Mouse (Mus musculus) thymus, adult 2 months (tissue): Measurements from ENCODE around the gene Ccdc162. TPM values are rescaled to one million over a fixed set of nuclear protein-coding genes. Genes with fewer than 3 reads are reported as not detected.

Experiments
- DNase-seq: peaks from one replicate; pipeline ENCODE4 v3.0.0; 2021
- H3K27ac ChIP-seq: fragments of 200-500 bp; 2 replicates; pipeline ENCODE4 v1.5.1; 2012; ENCODE audit warnings: low read length, control low read depth; ENCODE audit not compliant: control insufficient read depth, insufficient read depth
- H3K27me3 ChIP-seq: fragments of 200-500 bp; 2 replicates; pipeline ENCODE4 v1.6.1; 2012; ENCODE audit warnings: mild to moderate bottlenecking, low read length, moderate library complexity, mixed read lengths; ENCODE audit not compliant: control insufficient read depth, insufficient read depth
- H3K36me3 ChIP-seq: fragments of 200-500 bp; 2 replicates; pipeline ENCODE4 v1.6.1; 2012; ENCODE audit warnings: mild to moderate bottlenecking, low read length, moderate library complexity; ENCODE audit not compliant: control insufficient read depth, insufficient read depth
- H3K4me1 ChIP-seq: fragments of 200-500 bp; replicated peaks from 2 replicates; pipeline ENCODE4 v1.6.1; 2012; ENCODE audit warnings: low read length; ENCODE audit not compliant: control insufficient read depth, insufficient read depth
- H3K4me3 ChIP-seq: fragments of 200-500 bp; 2 replicates; pipeline ENCODE4 v1.5.1; 2012; ENCODE audit warnings: mild to moderate bottlenecking, low read length, control low read depth, moderate library complexity; ENCODE audit not compliant: control insufficient read depth, insufficient read depth
- CTCF ChIP-seq: fragments of 200-500 bp; IDR thresholded peaks from 2 replicates; pipeline ENCODE4 v1.5.1; 2012; ENCODE audit warnings: mild to moderate bottlenecking, control low read depth, low read length, moderate library complexity, borderline replicate concordance; ENCODE audit not compliant: control insufficient read depth, poor library complexity, insufficient read depth; ENCODE audit errors: extremely low read depth
- POLR2A ChIP-seq: fragments of 200-500 bp; IDR thresholded peaks from 2 replicates; pipeline ENCODE4 v1.6.1; 2012; ENCODE audit warnings: mild to moderate bottlenecking, low read length, control low read depth, moderate library complexity; ENCODE audit not compliant: control insufficient read depth, poor library complexity, insufficient read depth; ENCODE audit errors: extremely low read depth
- WGBS: fragments of 180-500 bp; shearing (Covaris S2); methylation state at CpG from one replicate; pipeline ENCODE4 v1.1.7; 2018; 5-methylcytosine and 5-hydroxymethylcytosine counted together
- polyA plus RNA-seq: library from polyadenylated mRNA; depleted of rRNA; stranded (reverse); fragments of >200 nt; gene quantifications from 2 replicates; pipeline ENCODE4 v1.2.3, GENCODE M21; 2012

The Ccdc162 gene
- polyA plus RNA-seq, 1 experiment: 5.1 TPM

DNA sequence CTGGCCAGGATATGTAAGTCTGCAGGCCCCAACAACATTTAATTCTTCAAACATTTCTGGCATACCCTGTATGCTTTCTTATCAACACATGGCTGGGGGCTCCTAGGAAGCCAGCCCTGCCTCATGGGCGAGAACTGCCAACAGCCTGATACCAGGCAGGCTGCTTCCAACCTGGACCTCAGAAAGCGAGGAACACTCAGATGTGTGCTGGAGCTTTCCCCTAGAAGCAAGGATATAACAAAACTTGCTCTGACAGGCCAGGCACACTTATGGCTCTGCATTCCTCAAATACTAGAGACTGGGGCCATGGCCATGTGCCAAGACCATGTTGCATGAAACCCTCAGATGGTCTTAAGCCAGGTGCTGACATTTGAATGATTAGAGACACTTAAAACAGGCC lies 121.5 kb downstream of the Ccdc162 start:
- 80% methylated on average over 2 of the region's 2 CpGs for WGBS
- Histone ChIP-seq H3K27me3 (no peaks in the 10 kb centered on the region), H3K27ac (peak overlapping the region; percentile 86), H3K4me1 (peaks cover 31% of the 10 kb centered on the region), H3K4me3 (no peak overlapping the region), H3K36me3 (no peaks in the 10 kb centered on the region)
- no peak for TF ChIP-seq CTCF
- TF ChIP-seq POLR2A: no peak
- no peak for DNase-seq

DNA sequence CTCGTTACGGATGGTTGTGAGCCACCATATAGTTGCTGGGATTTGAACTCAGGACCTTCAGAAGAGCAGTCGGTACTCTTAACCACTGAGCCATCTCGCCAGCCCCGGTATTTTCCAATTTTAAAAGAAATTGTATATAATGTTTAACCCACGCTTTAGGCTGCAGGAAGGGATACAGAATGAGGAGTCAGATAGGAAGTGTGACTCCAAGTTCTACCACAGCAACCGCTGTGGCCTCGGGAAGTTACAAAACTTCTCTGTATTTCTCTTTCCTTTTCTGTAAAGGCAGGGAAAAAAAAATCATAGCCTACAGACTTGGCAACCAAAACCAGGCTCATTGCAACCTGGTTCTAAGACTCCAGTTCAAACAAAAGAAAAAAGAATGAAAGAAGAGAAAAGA lies 122.0 kb downstream of the Ccdc162 start:
- WGBS: 66% methylated on average over 8 of the region's 8 CpGs

DNA sequence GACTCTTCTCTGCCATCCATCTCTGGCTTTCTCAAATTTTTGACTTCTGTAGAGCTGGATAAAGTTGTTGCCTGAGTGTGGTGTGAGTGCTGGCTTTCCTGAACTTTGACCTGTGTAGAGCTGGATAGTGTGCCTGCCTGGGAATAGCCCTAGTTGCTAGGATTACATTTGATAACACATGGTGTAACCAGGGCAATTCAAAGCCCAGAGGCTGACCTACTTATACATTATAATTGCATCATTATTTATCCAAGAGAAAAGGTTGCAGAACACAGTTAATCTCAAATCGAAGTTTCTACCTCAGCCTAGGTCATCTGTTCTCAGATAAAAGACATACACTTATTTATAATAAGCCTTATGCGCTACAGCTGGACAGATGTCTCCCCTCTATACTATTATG lies 127.8 kb downstream of the Ccdc162 start:
- H3K27me3 ChIP-seq: no peaks in the 10 kb centered on the region
- no peak overlapping the region for H3K4me3 ChIP-seq
- H3K36me3 ChIP-seq: no peaks in the 10 kb centered on the region
- TF ChIP-seq POLR2A: no peak
- no peak for TF ChIP-seq CTCF
- 94% methylated on average over 2 of the region's 2 CpGs for WGBS
- H3K4me1 ChIP-seq: peaks cover 21% of the 10 kb centered on the region
- no peak overlapping the region for H3K27ac ChIP-seq
- no peak for DNase-seq

More for the DNA sequence above, 122.0 kb downstream of the Ccdc162 start:
- Histone ChIP-seq H3K27me3 (no peaks in the 10 kb centered on the region), H3K27ac (no peak overlapping the region), H3K4me3 (no peak overlapping the region), H3K4me1 (peaks cover 31% of the 10 kb centered on the region), H3K36me3 (no peaks in the 10 kb centered on the region)
- no peak for TF ChIP-seq POLR2A
- TF ChIP-seq CTCF: no peak
- DNase-seq: no peak

- Histone ChIP-seq H3K27me3 (no peaks in the 10 kb centered on the region), H3K36me3 (no peaks in the 10 kb centered on the region), H3K4me1 (peaks cover 31% of the 10 kb centered on the region), H3K4me3 (no peak overlapping the region), H3K27ac (no peak overlapping the region)
- DNase-seq: no peak
- WGBS: 92% methylated on average over 18 of the region's 18 CpGs
- no peak for TF ChIP-seq CTCF
Observed at GRCm38 (mm10) chr10:41586947-41587852, 129.2 kb downstream of the Ccdc162 start.

GRCm38 (mm10) chr10:41583383-41583782 lies 133.1 kb downstream of the Ccdc162 start:
- no peaks in the 10 kb centered on the region for H3K27me3 ChIP-seq
- H3K27ac ChIP-seq: peak overlapping the region; percentile 95
- TF ChIP-seq POLR2A (no peak), CTCF (no peak)
- H3K4me3 ChIP-seq: no peak overlapping the region
- no peaks in the 10 kb centered on the region for H3K36me3 ChIP-seq
- WGBS: 64% methylated on average over 6 of the region's 6 CpGs
- peaks cover 41% of the 10 kb centered on the region for H3K4me1 ChIP-seq
- no peak for DNase-seq

DNA sequence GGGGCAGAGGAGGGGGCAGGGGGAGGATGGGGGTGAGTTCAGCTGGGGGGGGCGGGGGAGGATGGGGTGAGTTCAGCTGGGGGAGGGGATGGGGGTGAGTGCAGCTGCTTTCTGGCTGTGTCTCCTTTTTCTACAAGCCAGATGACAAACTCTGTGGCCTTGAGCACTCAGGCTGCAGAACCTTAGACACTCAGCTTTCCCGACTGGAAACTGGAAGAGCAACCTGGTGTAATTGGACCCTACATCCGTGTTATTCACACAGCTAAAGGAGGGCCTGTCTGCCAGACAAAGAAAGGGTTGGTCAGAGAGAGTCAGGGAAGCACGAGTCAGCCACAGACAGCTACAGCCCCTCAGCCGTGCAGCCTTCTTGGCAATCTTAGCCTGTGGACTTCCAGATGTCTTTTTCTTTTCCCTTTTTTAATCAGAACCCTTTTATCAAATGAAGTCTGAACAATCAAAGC lies 133.5 kb downstream of the Ccdc162 start:
- WGBS: 42% methylated on average over 5 of the region's 5 CpGs
- peak; percentile 40 for DNase-seq
- Histone ChIP-seq H3K4me1 (peaks cover 41% of the 10 kb centered on the region), H3K27me3 (no peaks in the 10 kb centered on the region), H3K36me3 (no peaks in the 10 kb centered on the region), H3K27ac (peak overlapping the region; percentile 95), H3K4me3 (no peak overlapping the region)
- TF ChIP-seq POLR2A (no peak), CTCF (no peak)

DNA sequence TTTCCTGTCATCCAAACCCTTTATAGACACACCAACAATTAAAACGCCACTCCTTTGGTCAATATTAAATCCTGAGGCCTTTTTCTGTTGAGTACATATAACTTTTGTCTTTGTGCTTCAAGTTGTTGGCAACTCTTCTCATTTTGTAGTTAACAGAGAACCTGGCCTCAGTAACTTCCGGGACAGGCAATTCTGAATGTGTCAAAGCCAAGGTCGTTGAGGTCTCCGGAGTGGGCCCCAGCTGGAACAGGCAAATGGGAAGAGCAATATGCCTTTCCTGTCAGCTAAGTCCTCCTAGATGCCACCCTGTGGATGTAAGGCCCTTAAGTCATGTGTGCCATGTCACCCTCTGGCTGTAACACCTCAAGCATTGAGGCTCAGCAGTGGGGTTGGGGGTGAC lies 136.0 kb downstream of the Ccdc162 start:
- Histone ChIP-seq H3K27ac (no peak overlapping the region), H3K36me3 (no peaks in the 10 kb centered on the region), H3K4me3 (no peak overlapping the region), H3K4me1 (peaks cover 51% of the 10 kb centered on the region), H3K27me3 (no peaks in the 10 kb centered on the region)
- no peak for TF ChIP-seq POLR2A
- WGBS: 89% methylated on average over 4 of the region's 4 CpGs
- no peak for DNase-seq
